Mouse (Mus musculus): ENCODE data around the gene Sarm1.

Gene Sarm1

GRCm38 (mm10) chr11:78465116-78465515, 32.4 kb downstream of the Sarm1 start:
- intact Hi-C loops (cut with DNase I), result no loop called here

DNA sequence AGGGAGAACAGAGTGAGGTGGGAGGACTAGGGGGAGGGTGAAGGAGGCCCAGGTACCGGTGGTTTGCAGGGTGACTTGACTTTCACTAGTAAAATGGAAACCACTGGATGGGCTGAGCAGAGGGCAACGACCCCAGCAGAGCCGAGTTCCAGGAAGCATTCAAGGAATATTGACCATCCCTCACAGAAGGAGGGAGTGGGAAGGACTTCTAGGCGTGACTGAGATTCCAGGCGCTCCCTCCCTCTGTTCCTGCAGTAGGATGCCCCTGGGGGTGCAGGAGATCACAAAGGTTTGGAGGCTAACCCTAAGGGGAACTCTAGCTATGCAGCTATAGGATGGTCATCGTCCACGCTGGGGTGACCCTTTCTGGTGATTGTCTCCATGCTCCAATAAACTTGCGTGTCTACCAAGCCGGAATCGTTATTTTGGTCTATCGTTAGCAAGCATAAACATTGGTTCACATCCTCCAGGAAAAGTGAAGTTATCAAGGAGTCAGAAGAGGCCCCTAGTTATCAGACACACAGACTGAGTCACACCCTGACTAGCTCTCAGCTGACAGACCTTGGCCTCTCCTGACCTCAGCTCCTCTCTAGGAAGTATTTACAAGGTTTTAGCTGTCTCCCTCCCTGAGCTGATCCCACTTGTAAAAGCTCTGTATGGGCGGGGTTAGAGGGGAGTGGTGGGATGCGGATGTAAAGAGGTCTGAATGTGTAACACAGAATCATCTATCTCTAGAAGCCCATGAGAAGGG, 34.1 kb downstream of the Sarm1 start:
- intact Hi-C loops (cut with DNase I), result no loop called here

DNA sequence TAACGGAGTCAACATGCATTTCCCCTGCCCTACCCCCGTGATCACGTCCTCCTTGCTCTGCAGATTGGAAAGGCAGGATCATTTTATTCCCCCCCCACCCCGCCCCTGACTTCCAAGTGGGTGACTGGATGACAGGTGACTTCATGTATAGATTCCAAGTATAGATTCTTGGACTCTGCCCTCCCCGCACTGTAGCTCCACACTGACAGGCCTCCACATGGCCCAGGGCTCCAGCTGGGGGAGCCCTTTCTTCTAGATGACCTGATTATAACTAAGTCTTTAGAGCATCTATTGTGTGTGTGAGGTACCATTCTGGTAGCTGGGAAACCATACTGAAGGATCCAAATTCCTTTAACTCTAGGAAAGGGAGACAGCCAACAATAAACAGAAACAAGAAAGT, 34.9 kb downstream of the Sarm1 start:
- intact Hi-C loops (cut with DNase I), result no loop called here

- intact Hi-C loops (cut with DNase I), result no loop called here
Observed at GRCm38 (mm10) chr11:78461894-78462293, 35.7 kb downstream of the Sarm1 start.

GRCm38 (mm10) chr11:78458740-78459139, 38.8 kb downstream of the Sarm1 start:
- intact Hi-C loops (cut with DNase I), result loop anchor here (5.0 kb wide), 1 partner anchor 49 kb away; no protein-coding TSS in a partner anchor

DNA sequence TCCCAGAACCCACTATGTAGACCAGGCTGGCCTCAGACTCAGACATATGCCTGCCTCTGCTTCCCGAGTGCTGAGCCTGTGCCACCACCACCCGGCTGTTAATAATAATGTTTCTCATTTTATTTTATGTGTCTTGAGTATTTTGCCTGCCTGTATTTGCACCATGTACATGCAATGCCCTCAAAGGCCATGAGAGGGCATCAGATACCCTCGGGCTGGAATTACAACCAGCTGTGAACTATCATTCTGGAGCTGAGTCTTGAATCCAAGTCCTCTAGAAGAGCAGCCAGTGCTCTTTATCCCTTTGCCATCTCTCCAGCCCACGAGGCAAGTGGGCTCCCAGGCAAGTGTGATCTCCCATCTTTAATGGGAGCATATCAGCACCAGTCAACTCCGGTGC, 42.2 kb downstream of the Sarm1 start:
- intact Hi-C loops (cut with DNase I), result loop anchor here (5.0 kb wide), 1 partner anchor 52 kb away; no protein-coding TSS in a partner anchor

DNA sequence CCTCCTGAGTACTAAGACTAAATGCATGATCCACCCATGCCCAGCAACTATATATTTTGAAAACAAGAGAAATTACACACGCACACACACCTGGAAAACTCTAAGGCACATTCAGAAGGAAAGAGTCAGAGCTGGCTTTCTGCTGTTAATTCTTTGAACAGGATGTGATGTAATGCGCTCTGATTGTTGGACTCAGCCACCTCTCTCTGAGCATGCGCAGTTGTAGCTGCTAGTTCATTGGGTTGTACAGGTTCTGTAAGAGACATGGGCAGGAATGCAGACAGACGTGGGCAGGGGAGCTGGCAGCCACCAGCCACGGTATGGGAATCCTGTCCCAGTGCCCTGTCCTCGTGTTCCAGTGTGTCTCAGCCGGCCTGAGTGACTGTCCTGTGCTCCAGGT, 43.3 kb downstream of the Sarm1 start:
- intact Hi-C loops (cut with DNase I), result loop anchor here (5.0 kb wide), 1 partner anchor 97 kb away; no protein-coding TSS in a partner anchor

- intact Hi-C loops (cut with DNase I), result loop anchor here (5.0 kb wide), 1 partner anchor 96 kb away; no protein-coding TSS in a partner anchor
Observed at GRCm38 (mm10) chr11:78453675-78454074, 43.9 kb downstream of the Sarm1 start.

GRCm38 (mm10) chr11:78450337-78450736, 47.2 kb downstream of the Sarm1 start:
- intact Hi-C loops (cut with DNase I), result loop anchor here (5.0 kb wide), 1 partner anchor 93 kb away; no protein-coding TSS in a partner anchor

DNA sequence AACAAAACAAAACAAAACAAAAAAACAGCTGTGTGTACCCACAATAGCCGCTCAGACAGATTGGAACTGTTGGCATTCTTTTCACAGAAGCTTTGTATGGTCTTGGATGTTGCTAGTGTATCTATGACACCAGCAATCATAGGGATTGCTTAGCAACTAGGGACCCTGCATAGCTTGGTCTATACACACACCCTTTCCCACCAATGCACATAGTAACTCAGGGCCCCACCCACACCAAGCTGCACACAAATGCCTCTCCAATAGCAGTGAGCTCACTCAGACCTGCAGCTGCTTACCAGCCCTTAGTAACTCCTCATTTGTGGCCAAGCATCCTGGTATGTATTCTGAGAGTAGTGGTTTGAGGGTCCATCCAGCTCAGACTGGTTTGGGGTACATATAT, 49.3 kb downstream of the Sarm1 start:
- intact Hi-C loops (cut with DNase I), result no loop called here

DNA sequence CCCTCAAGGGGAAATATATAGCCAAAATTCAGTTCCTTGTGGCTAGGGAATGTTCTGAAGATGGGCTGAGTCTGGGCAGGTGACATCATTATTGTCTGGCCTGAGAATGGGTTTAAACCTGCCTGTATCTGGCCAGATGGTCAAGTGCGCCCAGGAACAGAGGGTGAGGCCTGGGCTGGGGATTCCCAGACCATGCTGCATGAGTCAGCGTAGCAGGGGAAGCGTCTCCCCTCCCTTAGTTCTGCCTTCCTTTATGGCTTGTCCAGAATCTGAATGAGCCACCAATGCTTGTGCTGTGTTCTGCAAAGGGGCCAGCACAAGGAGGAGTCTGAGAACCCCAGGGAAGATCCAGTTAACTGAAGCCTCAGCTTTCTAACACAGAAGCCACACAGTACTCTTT, 50.4 kb downstream of the Sarm1 start:
- intact Hi-C loops (cut with DNase I), result no loop called here

DNA sequence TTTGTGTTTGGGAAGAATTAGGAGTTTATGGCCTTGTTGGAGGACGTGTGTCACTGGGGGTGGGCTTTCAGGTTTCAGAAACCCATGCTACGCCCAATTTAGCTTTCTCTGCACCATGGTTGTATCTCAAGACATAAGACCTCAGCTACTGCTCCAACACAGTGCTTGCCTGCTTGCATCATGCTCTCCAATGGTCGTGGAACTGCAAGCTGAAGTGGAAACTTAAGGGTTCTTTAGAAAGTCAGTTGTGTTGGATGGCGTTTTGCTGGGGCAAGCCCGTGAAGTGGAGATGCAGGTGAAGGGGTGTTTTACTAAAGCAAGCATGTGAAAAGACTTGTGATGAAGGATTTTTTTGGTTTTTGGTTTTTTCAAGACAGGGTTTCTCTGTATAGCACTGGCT, 54.4 kb downstream of the Sarm1 start:
- intact Hi-C loops (cut with DNase I), result no loop called here

DNA sequence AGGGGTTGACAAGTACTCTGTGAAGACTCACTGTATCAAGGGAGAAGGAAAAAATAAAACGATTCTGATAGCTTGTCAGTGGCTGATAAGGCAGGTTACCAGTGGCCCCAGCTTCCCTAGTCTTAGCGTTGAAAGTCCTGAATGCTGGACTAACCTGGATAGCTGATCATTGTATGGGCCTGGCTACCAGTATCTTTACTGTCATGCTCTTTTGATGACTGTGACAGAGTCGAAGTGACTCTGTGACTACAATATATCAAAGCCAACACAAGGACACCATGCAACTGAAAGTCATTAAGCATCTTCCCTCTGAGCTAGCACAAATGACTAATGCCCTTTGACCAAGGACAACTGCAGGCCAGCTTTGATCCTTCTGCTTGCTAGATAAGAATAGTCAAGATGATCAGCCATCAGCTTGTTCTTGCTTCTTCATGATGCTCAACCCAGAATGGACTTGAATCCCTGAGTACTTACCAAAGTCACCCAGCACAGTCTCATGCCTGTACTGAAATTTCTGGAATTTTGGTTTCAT, 59.1 kb downstream of the Sarm1 start:
- intact Hi-C loops (cut with DNase I), result no loop called here

- intact Hi-C loops (cut with DNase I), result no loop called here
Observed at GRCm38 (mm10) chr11:78437182-78437581, 60.4 kb downstream of the Sarm1 start.

- intact Hi-C loops (cut with DNase I), result no loop called here
Observed at GRCm38 (mm10) chr11:78435776-78436349, 61.7 kb downstream of the Sarm1 start.

- intact Hi-C loops (cut with DNase I), result no loop called here
Observed at GRCm38 (mm10) chr11:78434052-78434451, 63.5 kb downstream of the Sarm1 start.

- intact Hi-C loops (cut with DNase I), result no loop called here
Observed at GRCm38 (mm10) chr11:78431176-78431575, 66.4 kb downstream of the Sarm1 start.

DNA sequence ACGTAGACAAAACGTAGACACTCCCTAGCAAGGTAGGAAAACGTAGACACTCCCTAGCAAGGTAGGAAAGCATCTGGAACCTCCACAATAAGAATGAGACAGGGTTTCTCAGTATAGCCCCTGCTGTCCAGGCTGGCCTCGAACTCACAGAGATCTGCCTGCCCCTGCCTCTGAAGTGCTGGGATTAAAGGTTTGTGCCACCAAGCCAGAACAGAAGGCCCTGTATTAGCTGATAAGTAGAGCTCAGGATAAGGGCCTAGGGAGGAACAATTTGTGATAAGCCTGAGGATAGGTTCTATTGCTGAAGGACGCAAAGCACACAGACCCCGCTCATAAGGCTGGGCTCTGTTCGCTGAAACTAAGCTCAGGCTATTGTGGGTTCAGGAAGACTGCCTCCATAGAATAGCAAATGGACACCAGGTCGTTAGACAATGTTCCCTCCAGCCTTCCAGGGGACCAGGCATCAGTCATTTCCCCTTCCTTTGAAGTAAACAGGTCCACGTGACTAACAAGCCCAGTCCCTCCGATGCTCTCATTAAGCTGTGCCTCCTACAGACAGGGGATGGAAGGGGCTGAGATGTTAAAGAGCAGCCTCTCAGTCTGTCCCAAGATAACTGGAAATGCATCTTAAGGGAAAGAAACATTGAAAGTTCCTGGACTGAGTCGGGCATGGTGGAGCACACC, 67.2 kb downstream of the Sarm1 start:
- intact Hi-C loops (cut with DNase I), result no loop called here

DNA sequence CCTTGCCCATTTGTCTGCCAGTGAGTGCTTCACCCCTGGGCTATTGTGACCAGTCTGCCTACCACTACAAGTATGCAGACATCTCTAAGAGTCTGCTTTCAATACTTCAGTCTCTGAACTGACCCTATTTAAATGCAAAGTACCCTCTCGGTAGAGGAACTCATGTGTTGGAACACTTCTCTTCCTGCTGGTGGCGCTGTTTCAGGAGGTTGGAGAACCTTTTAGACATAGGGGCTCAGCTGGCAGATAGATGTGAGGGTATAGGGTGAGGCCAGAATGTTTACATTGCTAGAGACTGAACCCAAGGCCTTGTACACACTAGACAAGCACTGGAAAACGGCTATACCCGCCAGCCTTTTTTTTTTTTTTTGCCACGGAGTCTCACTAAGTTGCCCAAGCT, 69.2 kb downstream of the Sarm1 start:
- intact Hi-C loops (cut with DNase I), result no loop called here

GRCm38 (mm10) chr11:78427655-78428054, 69.9 kb downstream of the Sarm1 start:
- intact Hi-C loops (cut with DNase I), result no loop called here

DNA sequence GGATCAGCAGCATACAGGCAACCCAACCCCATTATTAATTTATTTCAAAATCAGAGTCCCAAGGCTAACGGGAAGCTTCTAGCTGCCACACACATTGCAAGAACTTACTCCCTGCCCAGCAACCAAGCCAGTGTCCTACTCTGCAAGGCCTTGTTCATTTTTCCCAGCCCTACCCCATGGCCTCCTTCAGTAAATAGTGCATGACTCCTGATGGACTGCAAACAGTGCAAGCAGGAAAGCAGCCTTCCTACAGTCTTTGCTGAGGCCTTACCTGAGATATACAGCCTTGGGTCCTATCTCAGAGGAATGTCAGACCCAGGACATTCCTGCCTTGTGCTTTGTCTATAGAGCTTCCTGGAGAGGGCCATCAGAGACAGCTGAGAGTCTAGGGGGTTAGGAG, 72.0 kb downstream of the Sarm1 start:
- intact Hi-C loops (cut with DNase I), result no loop called here

- intact Hi-C loops (cut with DNase I), result no loop called here
Observed at GRCm38 (mm10) chr11:78424352-78424751, 73.2 kb downstream of the Sarm1 start.
